Mouse (Mus musculus): Measurements from ENCODE around the gene Cd300ld3. TPM values are rescaled to one million over a fixed set of nuclear protein-coding genes. Genes with fewer than 3 reads are reported as not detected.

The Cd300ld3 gene
- 1.5 and 3.6 TPM in 2 replicates for polyA plus RNA-seq (2012; rRNA removed)

DNA sequence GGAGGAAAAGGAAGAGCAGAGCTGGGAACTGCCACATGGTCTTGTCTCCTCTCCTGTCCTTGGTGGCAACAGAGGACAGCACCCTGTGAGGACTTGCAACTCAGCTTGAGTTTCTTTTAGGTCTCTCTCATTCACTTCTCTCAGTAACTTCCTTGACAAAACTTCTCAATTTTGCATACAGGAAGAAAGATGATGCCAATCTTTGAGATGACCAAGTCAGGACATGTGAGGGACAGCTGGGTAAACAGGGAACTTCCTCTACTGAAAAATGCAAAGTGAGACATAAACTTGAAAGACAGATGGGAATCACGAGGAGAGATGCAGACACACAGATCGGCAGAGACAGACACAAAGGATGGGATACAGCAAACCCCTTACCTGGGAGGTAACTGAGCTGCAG lies at the start of gene Cd300ld3:
Cd300ld3 (minus strand) TSS at position 151 of the 400 bp plus-strand sequence.
- H3K4me1 ChIP-seq (ENCODE audit: control insufficient read depth, insufficient read depth, low read length) = no peaks in the 10 kb centered on the region
- H3K27ac ChIP-seq (ENCODE audit: control insufficient read depth, insufficient read depth, low read depth, low read length) = no peak within 1 kb of the TSS
- H3K36me3 ChIP-seq (ENCODE audit: control insufficient read depth, insufficient read depth, low read length) = no peaks in the 10 kb centered on the region
- H3K4me3 ChIP-seq (ENCODE audit: control insufficient read depth, low read depth, low read length) = no peak within 1 kb of the TSS
- H3K27me3 ChIP-seq (ENCODE audit: control insufficient read depth, insufficient read depth, low read length) = no peaks in the 10 kb centered on the region
- TF ChIP-seq POLR2A (IDR thresholded peaks at IDR 0.05; ENCODE audit: control insufficient read depth, low read depth, low read length) = no peak
- no peak for TF ChIP-seq CTCF (IDR thresholded peaks at IDR 0.05; ENCODE audit: control insufficient read depth, insufficient read depth, insufficient replicate concordance, low read depth, low read length)

DNA sequence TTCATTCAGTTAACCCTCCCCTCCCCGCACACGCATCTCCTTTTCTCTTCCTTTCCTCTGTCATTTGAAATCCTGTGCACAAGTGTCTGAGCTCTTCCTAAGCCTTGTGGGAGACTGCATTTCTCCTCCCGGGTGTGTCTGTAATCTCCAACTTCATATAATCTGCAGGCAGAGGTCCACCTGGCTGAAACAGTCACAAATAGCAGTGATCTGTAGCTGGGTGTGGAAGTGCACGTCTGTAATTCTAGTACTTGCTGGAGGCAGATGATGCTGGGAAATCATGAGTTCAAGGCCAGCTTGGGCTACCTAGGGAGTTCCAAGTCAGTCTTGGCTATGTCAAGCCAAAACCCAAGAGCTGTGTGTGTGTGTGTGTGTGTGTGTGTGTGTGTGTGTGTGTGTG lies 43.9 kb upstream of the Cd300ld3 start:
- H3K4me3 ChIP-seq (ENCODE audit: control insufficient read depth, low read depth, low read length) = no peak overlapping the region
- TF ChIP-seq CTCF (IDR thresholded peaks at IDR 0.05; ENCODE audit: control insufficient read depth, insufficient read depth, insufficient replicate concordance, low read depth, low read length) (no peak), POLR2A (IDR thresholded peaks at IDR 0.05; ENCODE audit: control insufficient read depth, low read depth, low read length) (no peak)

GRCm38 (mm10) chr11:115091362-115091901 lies 43.2 kb upstream of the Cd300ld3 start, which contains the start of gene Rab37:
Rab37 (plus strand) TSS chr11:115091431.
- Histone ChIP-seq H3K4me3 (ENCODE audit: control insufficient read depth, low read depth, low read length) (no peak within 1 kb of the TSS), H3K27ac (ENCODE audit: control insufficient read depth, insufficient read depth, low read depth, low read length) (no peak within 1 kb of the TSS), H3K4me1 (ENCODE audit: control insufficient read depth, insufficient read depth, low read length) (peaks cover 9% of the 10 kb centered on the region), H3K36me3 (ENCODE audit: control insufficient read depth, insufficient read depth, low read length) (no peaks in the 10 kb centered on the region), H3K27me3 (ENCODE audit: control insufficient read depth, insufficient read depth, low read length) (no peaks in the 10 kb centered on the region)
- TF ChIP-seq POLR2A (IDR thresholded peaks at IDR 0.05; ENCODE audit: control insufficient read depth, low read depth, low read length) (no peak), CTCF (IDR thresholded peaks at IDR 0.05; ENCODE audit: control insufficient read depth, insufficient read depth, insufficient replicate concordance, low read depth, low read length) (no peak)

More for the DNA sequence above, 43.9 kb upstream of the Cd300ld3 start:
- no peak overlapping the region for H3K27ac ChIP-seq (ENCODE audit: control insufficient read depth, insufficient read depth, low read depth, low read length)
- peaks cover 9% of the 10 kb centered on the region for H3K4me1 ChIP-seq (ENCODE audit: control insufficient read depth, insufficient read depth, low read length)
- H3K27me3 ChIP-seq (ENCODE audit: control insufficient read depth, insufficient read depth, low read length) = no peaks in the 10 kb centered on the region
- no peaks in the 10 kb centered on the region for H3K36me3 ChIP-seq (ENCODE audit: control insufficient read depth, insufficient read depth, low read length)

DNA sequence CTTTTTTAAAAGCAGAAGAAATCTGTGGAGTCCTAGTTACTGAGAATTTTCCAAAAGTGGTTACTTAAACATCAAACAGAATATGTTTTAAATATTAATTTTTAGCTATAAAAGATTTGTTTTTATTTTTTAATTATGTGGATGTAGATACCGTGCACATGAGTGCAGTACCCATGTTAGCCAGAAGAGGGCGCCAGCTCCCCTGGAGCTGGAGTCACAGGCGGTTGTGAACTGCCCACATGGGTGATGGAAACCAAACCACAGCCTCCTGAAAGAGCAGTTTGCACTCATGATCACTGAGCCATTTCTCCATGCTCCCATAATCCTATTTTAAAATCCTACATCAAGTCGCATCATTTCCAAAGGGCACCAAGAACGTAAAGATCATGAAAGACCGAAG lies 41.6 kb upstream of the Cd300ld3 start:
- no peaks in the 10 kb centered on the region for H3K36me3 ChIP-seq (ENCODE audit: control insufficient read depth, insufficient read depth, low read length)
- H3K4me1 ChIP-seq (ENCODE audit: control insufficient read depth, insufficient read depth, low read length) = peaks cover 9% of the 10 kb centered on the region
- TF ChIP-seq POLR2A (IDR thresholded peaks at IDR 0.05; ENCODE audit: control insufficient read depth, low read depth, low read length) (no peak), CTCF (IDR thresholded peaks at IDR 0.05; ENCODE audit: control insufficient read depth, insufficient read depth, insufficient replicate concordance, low read depth, low read length) (peak; percentile 93)
- H3K27me3 ChIP-seq (ENCODE audit: control insufficient read depth, insufficient read depth, low read length) = no peaks in the 10 kb centered on the region
- H3K4me3 ChIP-seq (ENCODE audit: control insufficient read depth, low read depth, low read length) = no peak overlapping the region
- no peak overlapping the region for H3K27ac ChIP-seq (ENCODE audit: control insufficient read depth, insufficient read depth, low read depth, low read length)

DNA sequence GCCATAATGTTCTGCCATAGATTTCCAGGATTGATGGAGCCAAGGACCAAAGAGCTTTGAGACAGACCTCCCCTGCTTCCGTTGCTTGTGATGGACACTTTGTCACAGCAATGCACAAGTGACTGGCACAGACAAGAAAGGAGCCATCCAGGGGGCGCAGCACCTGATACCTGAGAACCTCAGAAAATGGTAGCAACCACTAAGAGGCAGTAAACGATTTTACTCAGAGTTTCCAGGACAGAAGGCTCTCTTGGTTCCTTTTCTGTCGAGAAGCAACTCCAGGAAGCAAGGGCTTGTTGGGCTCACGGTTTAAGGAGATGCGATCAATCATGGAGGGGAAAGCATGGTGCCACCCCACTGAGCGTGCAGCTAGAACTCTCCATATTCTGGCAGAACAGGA lies 38.0 kb upstream of the Cd300ld3 start:
- H3K27ac ChIP-seq (ENCODE audit: control insufficient read depth, insufficient read depth, low read depth, low read length) = no peak overlapping the region
- TF ChIP-seq POLR2A (IDR thresholded peaks at IDR 0.05; ENCODE audit: control insufficient read depth, low read depth, low read length) = no peak
- TF ChIP-seq CTCF (IDR thresholded peaks at IDR 0.05; ENCODE audit: control insufficient read depth, insufficient read depth, insufficient replicate concordance, low read depth, low read length) = no peak
- H3K27me3 ChIP-seq (ENCODE audit: control insufficient read depth, insufficient read depth, low read length) = no peaks in the 10 kb centered on the region
- H3K4me1 ChIP-seq (ENCODE audit: control insufficient read depth, insufficient read depth, low read length) = peaks cover 1% of the 10 kb centered on the region
- H3K36me3 ChIP-seq (ENCODE audit: control insufficient read depth, insufficient read depth, low read length) = no peaks in the 10 kb centered on the region
- no peak overlapping the region for H3K4me3 ChIP-seq (ENCODE audit: control insufficient read depth, low read depth, low read length)

DNA sequence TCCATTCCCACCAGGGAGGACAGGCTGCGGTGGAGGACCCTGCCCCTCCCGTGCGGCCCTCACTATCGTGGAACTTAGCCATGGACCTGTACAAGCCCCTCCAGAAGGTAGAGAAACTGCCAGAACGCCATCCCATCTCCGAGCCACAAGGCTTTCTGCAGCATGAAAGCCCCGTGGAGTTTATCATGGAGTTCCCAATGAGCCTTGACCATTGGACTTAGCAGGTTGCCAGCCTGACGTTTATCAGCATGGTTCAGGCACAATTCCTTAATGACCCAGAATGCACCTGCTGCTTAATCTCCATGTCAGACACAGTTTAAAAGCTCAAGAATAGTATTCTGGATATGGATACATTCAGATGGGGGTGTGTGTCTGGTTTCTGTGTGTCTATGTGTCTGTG lies 36.9 kb upstream of the Cd300ld3 start:
- H3K4me1 ChIP-seq (ENCODE audit: control insufficient read depth, insufficient read depth, low read length) = no peaks in the 10 kb centered on the region; the same call in 1 of the 2 replicates
- no peak for TF ChIP-seq CTCF (IDR thresholded peaks at IDR 0.05; ENCODE audit: control insufficient read depth, insufficient read depth, insufficient replicate concordance, low read depth, low read length)
- no peak for TF ChIP-seq POLR2A (IDR thresholded peaks at IDR 0.05; ENCODE audit: control insufficient read depth, low read depth, low read length)
- no peaks in the 10 kb centered on the region for H3K27me3 ChIP-seq (ENCODE audit: control insufficient read depth, insufficient read depth, low read length)
- H3K4me3 ChIP-seq (ENCODE audit: control insufficient read depth, low read depth, low read length) = no peak overlapping the region
- no peaks in the 10 kb centered on the region for H3K36me3 ChIP-seq (ENCODE audit: control insufficient read depth, insufficient read depth, low read length)
- no peak overlapping the region for H3K27ac ChIP-seq (ENCODE audit: control insufficient read depth, insufficient read depth, low read depth, low read length)

DNA sequence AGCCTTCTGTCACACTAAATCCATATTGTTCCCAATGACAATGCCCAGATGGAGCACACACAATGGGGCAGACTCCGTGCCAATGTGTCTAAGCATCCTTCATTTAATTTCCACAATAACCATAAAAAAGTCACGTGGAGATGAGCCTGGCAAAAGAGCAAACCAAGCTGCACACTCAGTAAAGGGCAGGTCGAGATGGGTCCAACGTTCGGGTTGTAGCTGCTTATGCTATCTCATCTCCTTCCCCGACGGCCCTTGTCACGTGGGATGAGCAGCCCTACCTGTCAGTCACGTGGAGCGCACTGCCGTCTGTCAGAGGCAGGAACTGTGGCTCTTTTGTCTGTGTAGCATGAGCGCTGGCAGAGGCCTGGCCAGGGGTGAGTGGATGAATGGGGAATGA lies 36.4 kb upstream of the Cd300ld3 start:
- H3K4me3 ChIP-seq (ENCODE audit: control insufficient read depth, low read depth, low read length) = no peak overlapping the region

More for the DNA sequence above, 36.4 kb upstream of the Cd300ld3 start:
- no peaks in the 10 kb centered on the region; the same call in 1 of the 2 replicates for H3K4me1 ChIP-seq (ENCODE audit: control insufficient read depth, insufficient read depth, low read length)
- TF ChIP-seq CTCF (IDR thresholded peaks at IDR 0.05; ENCODE audit: control insufficient read depth, insufficient read depth, insufficient replicate concordance, low read depth, low read length) (no peak), POLR2A (IDR thresholded peaks at IDR 0.05; ENCODE audit: control insufficient read depth, low read depth, low read length) (no peak)
- no peak overlapping the region for H3K27ac ChIP-seq (ENCODE audit: control insufficient read depth, insufficient read depth, low read depth, low read length)
- H3K27me3 ChIP-seq (ENCODE audit: control insufficient read depth, insufficient read depth, low read length) = no peaks in the 10 kb centered on the region
- no peaks in the 10 kb centered on the region for H3K36me3 ChIP-seq (ENCODE audit: control insufficient read depth, insufficient read depth, low read length)
